Mouse (Mus musculus) limb, embryonic 15.5 days (tissue): ENCODE results near the gene Mrpl48. TPM values are rescaled to one million over a fixed set of nuclear protein-coding genes. Genes with fewer than 3 reads are reported as not detected.
"Not testable (repeated sequence)": the region's sequence is repeated elsewhere in the genome, so short reads cannot be mapped to it uniquely, and the experiment has no call there.

Experiments used
- ATAC-seq: fragments of 200-750 bp; cut with Nextera tagmentation; 2 replicates; pipeline ENCODE4 v1.8.0; 2017; ENCODE audit warnings: low read depth, moderate TSS enrichment; ENCODE audit not compliant: insufficient number of reproducible peaks, low FRiP score, low TSS enrichment
- H3K27ac ChIP-seq: fragments of 300-500 bp; sonication (generic); 2 replicates; pipeline ENCODE4 v1.5.1; 2015; ENCODE audit warnings: moderate library complexity, mild to moderate bottlenecking, inconsistent platforms
- H3K27me3 ChIP-seq: fragments of 300-500 bp; sonication (generic); 2 replicates; pipeline ENCODE4 v1.6.1; 2015; ENCODE audit warnings: inconsistent platforms
- H3K36me3 ChIP-seq: fragments of 300-500 bp; sonication (generic); 2 replicates; pipeline ENCODE4 v1.6.1; 2015; ENCODE audit warnings: inconsistent platforms
- H3K4me1 ChIP-seq: fragments of 300-500 bp; sonication (generic); 2 replicates; pipeline ENCODE4 v1.6.1; 2015; ENCODE audit warnings: inconsistent platforms
- H3K4me2 ChIP-seq: fragments of 300-500 bp; sonication (generic); 2 replicates; pipeline ENCODE4 v1.6.1; 2015; ENCODE audit warnings: mild to moderate bottlenecking, inconsistent platforms
- H3K4me3 ChIP-seq: fragments of 300-500 bp; sonication (generic); 2 replicates; pipeline ENCODE4 v1.5.1; 2015; ENCODE audit warnings: mild to moderate bottlenecking, inconsistent platforms
- H3K9ac ChIP-seq: fragments of 300-500 bp; sonication (generic); 2 replicates; pipeline ENCODE4 v1.6.1; 2015; ENCODE audit warnings: inconsistent platforms
- H3K9me3 ChIP-seq: fragments of 300-500 bp; sonication (generic); 2 replicates; pipeline ENCODE4 v1.6.1; 2016; ENCODE audit warnings: inconsistent platforms
- WGBS: fragments of 180-500 bp; shearing (Covaris S2); methylation state at CpG from one replicate; pipeline ENCODE4 v1.1.7; 2015; 5-methylcytosine and 5-hydroxymethylcytosine counted together
- polyA plus RNA-seq: library from polyadenylated mRNA; unstranded; fragments of >200 nt; fragmentation: Nextera tagmentation; extraction: Ambion mirVana; gene quantifications from 2 replicates; pipeline ENCODE4 v1.2.1, GENCODE M21; 2015

Gene Mrpl48
- polyA plus RNA-seq, 1 experiment from 2014 or later: 73.5 TPM

DNA sequence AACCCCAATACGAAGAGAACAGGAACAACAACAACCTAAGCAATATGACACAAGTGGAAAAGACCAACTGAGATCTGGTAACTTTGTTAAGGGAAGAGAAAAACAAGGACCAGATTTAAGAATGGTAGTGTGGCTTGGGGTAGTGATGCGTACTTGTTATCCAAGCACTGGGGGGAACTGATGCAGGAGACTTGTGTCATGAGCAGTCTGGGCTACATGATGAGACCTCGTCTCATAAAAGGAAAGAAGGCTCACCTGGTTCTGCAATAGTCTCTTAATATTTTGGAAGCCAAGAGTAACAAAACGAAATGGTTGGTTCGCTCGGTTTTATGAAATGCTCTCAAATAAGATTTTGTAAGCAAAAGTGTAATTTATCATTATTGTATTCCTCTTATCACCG lies 25.9 kb downstream of the Mrpl48 start:
- no peaks in the 10 kb centered on the region for H3K36me3 ChIP-seq
- no peaks in the 10 kb centered on the region for H3K27me3 ChIP-seq
- peaks cover 3% of the 10 kb centered on the region; the same call in 1 of the 2 replicates for H3K4me1 ChIP-seq
- WGBS: 43% methylated on average over 7 of the region's 7 CpGs
- H3K27ac ChIP-seq: no peak overlapping the region
- H3K9ac ChIP-seq: no peak overlapping the region
- peak overlapping the region; percentile 74 for H3K4me2 ChIP-seq
- H3K9me3 ChIP-seq: no peaks in the 10 kb centered on the region
- ATAC-seq: no peak
- peak overlapping the region; percentile 58 for H3K4me3 ChIP-seq

GRCm38 (mm10) chr7:100578794-100579193 lies 29.3 kb downstream of the Mrpl48 start:
- 81% methylated on average over 2 of the region's 2 CpGs for WGBS
- Histone ChIP-seq H3K4me2 (no peak overlapping the region), H3K4me3 (no peak overlapping the region), H3K9ac (no peak overlapping the region), H3K36me3 (peaks cover 6% of the 10 kb centered on the region; the same call in 1 of the 2 replicates), H3K4me1 (peaks cover 3% of the 10 kb centered on the region; the same call in 1 of the 2 replicates), H3K9me3 (no peaks in the 10 kb centered on the region), H3K27me3 (no peaks in the 10 kb centered on the region), H3K27ac (no peak overlapping the region)
- ATAC-seq: no peak

GRCm38 (mm10) chr7:100572704-100573103 lies 35.4 kb downstream of the Mrpl48 start:
- H3K9ac ChIP-seq: no peak overlapping the region
- ATAC-seq: no peak
- no peak overlapping the region for H3K4me3 ChIP-seq
- no peaks in the 10 kb centered on the region for H3K9me3 ChIP-seq
- H3K27me3 ChIP-seq: no peaks in the 10 kb centered on the region
- H3K4me1 ChIP-seq: no peaks in the 10 kb centered on the region
- 87% methylated on average over 4 of the region's 4 CpGs for WGBS
- peaks cover 13% of the 10 kb centered on the region; the same call in 1 of the 2 replicates for H3K36me3 ChIP-seq
- H3K27ac ChIP-seq: no peak overlapping the region
- no peak overlapping the region for H3K4me2 ChIP-seq

DNA sequence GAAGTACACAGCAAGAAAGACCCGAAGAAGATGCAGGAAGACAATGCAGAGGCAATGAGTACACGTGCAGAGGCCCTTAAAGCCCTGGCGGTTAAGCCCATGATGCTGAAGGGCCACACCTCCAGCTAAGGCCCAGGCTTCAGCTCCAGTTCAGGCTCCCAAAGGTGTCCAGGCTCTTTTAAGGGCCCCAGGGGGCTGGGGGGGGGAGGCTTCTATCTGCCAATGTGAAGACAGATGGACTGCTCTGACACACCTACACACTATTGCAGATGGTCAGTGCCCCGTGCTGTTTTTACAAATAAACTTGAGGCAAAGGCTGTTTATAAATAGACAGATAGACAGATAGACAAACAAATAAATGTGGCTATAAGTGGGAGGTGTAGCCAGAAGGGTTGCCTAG lies 36.0 kb downstream of the Mrpl48 start:
- Histone ChIP-seq H3K27ac (no peak overlapping the region), H3K4me3 (no peak overlapping the region), H3K4me2 (no peak overlapping the region), H3K9ac (no peak overlapping the region), H3K9me3 (no peaks in the 10 kb centered on the region), H3K4me1 (no peaks in the 10 kb centered on the region), H3K36me3 (peaks cover 19% of the 10 kb centered on the region; the same call in 1 of the 2 replicates), H3K27me3 (no peaks in the 10 kb centered on the region)
- no peak for ATAC-seq
- WGBS: 81% methylated on average over 4 of the region's 4 CpGs

DNA sequence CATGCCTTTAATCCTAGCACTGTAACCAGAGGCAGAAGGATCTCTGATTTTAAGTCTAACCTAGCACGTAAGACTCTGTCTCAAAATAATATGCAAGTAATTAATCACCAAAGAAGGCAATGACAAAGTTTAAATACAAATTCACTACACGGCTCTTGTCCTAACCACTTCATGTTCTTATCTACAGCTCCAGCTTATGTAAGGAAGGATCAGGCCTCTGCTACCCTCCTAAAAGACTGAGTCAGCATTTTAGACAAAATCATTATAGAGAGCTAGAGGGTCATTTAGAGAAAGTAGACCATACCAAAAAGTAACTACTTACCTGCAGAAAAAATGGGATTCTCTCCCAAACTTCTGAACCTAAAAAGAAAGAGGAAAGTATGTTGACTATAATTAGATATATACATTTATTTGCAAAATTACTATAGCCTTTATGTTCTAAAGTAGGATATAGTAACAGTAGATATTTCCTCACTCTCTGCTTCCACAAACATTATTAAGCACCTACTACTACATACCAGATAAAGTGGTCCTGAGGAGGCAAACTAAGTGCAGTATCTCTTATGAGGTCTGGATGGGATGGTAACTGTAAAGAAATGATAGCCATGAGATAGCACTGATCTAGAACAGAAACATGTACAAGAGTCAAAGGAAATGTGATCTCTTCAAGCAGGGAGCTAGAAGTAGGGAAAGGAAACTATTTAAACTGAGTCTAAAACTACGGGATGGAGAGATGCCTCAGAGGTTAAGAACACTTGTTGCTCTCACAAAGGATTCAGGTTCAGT lies 37.0 kb downstream of the Mrpl48 start:
- WGBS: 80% methylated on average over 3 of the region's 3 CpGs
- Histone ChIP-seq H3K27me3 (no peaks in the 10 kb centered on the region), H3K36me3 (peaks cover 21% of the 10 kb centered on the region; the same call in 1 of the 2 replicates), H3K4me1 (no peaks in the 10 kb centered on the region), H3K9ac (no peak overlapping the region), H3K4me2 (no peak overlapping the region), H3K4me3 (no peak overlapping the region), H3K27ac (no peak overlapping the region), H3K9me3 (no peaks in the 10 kb centered on the region)
- ATAC-seq: no peak

DNA sequence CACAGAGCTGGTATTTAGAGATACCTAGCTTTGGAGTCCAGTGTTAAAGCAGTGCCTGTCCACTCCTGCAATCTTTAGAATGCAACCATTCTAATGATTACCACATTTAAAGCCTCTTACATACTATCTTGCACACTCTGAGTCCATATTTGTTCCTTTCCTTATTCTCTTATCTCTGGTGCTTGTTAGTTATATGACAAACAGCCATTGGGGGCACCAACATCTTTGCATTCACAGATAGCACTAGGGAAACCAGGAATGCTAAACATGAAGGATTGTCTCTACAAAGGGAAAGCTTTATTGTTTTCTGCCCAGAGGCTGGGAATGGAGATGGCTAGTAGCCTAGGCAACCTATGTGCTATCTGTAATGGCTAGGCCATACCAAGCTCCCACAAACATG lies 38.2 kb downstream of the Mrpl48 start:
- no peak overlapping the region for H3K4me2 ChIP-seq
- ATAC-seq: no peak
- no peaks in the 10 kb centered on the region for H3K4me1 ChIP-seq
- H3K9ac ChIP-seq: no peak overlapping the region
- no peaks in the 10 kb centered on the region for H3K27me3 ChIP-seq
- no peak overlapping the region for H3K27ac ChIP-seq
- no peaks in the 10 kb centered on the region for H3K9me3 ChIP-seq
- peaks cover 22% of the 10 kb centered on the region; the same call in 1 of the 2 replicates for H3K36me3 ChIP-seq
- H3K4me3 ChIP-seq: no peak overlapping the region

DNA sequence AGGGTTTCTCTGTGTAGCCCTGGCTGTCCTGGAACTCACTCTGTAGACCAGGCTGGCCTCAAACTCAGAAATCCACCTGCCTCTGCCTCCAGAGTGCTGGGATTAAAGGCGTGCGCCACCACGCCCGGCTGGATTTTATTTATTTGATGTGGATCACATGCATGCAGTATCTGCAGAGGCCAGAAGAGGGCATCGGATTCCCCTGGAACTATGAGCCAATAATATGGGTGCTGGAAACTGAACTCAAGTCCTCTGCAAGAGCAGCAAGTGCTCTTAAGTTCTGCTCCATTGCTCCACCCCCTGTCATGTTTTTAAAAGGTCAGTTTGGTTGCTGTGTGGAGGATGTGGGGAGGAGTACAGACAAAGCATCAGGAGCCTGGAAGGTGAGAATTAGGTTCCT lies 40.9 kb downstream of the Mrpl48 start:
- 77% methylated on average over 5 of the region's 5 CpGs for WGBS
- H3K36me3 ChIP-seq: 0 out of 2 replicates have a peak, but pooled peaks cover 13% of the 10 kb centered on the region
- not testable (repeated sequence) for H3K9me3 ChIP-seq, H3K9ac ChIP-seq, H3K4me1 ChIP-seq, ATAC-seq, H3K27me3 ChIP-seq, H3K4me2 ChIP-seq, H3K4me3 ChIP-seq, H3K27ac ChIP-seq

- Histone ChIP-seq H3K9me3 (no peaks in the 10 kb centered on the region), H3K9ac (no peak overlapping the region), H3K4me2 (no peak overlapping the region), H3K27ac (no peak overlapping the region), H3K4me1 (no peaks in the 10 kb centered on the region), H3K27me3 (no peaks in the 10 kb centered on the region), H3K36me3 (0 out of 2 replicates have a peak, but pooled peaks cover 3% of the 10 kb centered on the region), H3K4me3 (no peak overlapping the region)
- ATAC-seq: no peak
- WGBS: 54% methylated on average over 11 of the region's 11 CpGs
These were observed 46.1 kb downstream of the Mrpl48 start for GRCm38 (mm10) chr7:100561861-100562587.

GRCm38 (mm10) chr7:100559331-100559730 lies 48.8 kb downstream of the Mrpl48 start:
- WGBS: 79% methylated on average over 4 of the region's 4 CpGs
- H3K9ac ChIP-seq: no peak overlapping the region
- H3K4me2 ChIP-seq: no peak overlapping the region
- H3K27me3 ChIP-seq: no peaks in the 10 kb centered on the region
- peaks cover 6% of the 10 kb centered on the region for H3K4me1 ChIP-seq
- H3K27ac ChIP-seq: no peak overlapping the region
- ATAC-seq: no peak
- no peaks in the 10 kb centered on the region for H3K36me3 ChIP-seq
- H3K4me3 ChIP-seq: no peak overlapping the region
- H3K9me3 ChIP-seq: no peaks in the 10 kb centered on the region

DNA sequence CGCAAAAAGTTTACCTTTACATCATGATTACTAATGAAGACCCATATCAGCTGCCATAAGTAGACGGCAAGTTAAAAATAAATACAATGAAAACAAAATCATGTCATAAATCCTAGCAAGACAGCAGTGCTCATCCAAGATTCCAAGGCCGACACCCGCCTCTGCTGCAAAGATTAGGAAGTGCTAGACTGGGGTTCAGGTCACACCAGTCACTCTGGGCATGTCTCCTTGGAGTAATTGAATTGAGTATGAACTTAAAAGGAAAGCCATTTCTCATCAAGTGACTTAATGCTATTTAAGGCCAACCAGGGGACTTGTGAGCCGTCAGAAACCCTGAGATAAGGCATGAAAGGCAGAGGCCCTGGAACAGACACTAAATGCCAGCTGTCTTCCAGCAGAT lies 50.9 kb downstream of the Mrpl48 start:
- Histone ChIP-seq H3K36me3 (peaks cover 2% of the 10 kb centered on the region; the same call in 1 of the 2 replicates), H3K27ac (no peak overlapping the region), H3K9ac (no peak overlapping the region), H3K27me3 (no peaks in the 10 kb centered on the region), H3K4me3 (no peak overlapping the region), H3K4me2 (no peak overlapping the region), H3K4me1 (peaks cover 6% of the 10 kb centered on the region), H3K9me3 (no peaks in the 10 kb centered on the region)
- WGBS: 78% methylated on average over 5 of the region's 5 CpGs
- ATAC-seq: no peak

DNA sequence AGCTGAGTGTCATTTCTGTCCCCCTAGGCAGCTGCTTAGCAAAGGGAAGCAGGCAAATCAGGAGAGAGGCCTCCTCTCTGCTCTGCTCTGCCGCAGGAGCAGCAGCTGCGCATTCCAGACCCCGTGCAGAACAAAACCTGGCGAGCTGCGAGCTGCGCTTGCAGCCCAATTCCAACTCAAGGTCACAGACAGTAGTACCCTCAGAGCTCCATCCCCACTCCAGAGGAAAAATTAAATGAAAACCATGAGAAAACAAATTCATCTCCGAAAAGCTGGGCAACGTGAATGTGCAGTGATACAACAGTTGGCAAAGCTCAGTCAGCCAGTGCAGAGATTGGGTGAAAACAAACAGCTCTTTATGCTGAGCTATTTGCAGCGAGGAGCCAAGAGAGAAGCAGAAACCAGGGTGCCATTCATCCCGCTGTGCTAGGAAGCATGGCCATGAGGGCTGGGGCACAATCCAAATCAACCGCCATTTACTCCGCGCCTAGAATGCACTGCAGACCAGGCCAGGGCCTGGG lies 52.6 kb downstream of the Mrpl48 start:
- 40% methylated on average over 13 of the region's 13 CpGs for WGBS
- 0 out of 2 replicates have a peak overlapping the region, but pooled peaks have one; percentile 3 for H3K4me2 ChIP-seq
- ATAC-seq: peak; percentile 58; the same call in 1 of the 2 replicates

GRCm38 (mm10) chr7:100554939-100555338 lies 53.2 kb downstream of the Mrpl48 start:
- no peak overlapping the region for H3K4me3 ChIP-seq
- WGBS: 66% methylated on average over 5 of the region's 5 CpGs
- H3K4me1 ChIP-seq: peaks cover 6% of the 10 kb centered on the region
- no peak overlapping the region for H3K4me2 ChIP-seq
- ATAC-seq: no peak
- H3K9ac ChIP-seq: no peak overlapping the region
- H3K9me3 ChIP-seq: no peaks in the 10 kb centered on the region
- peaks cover 13% of the 10 kb centered on the region for H3K36me3 ChIP-seq
- H3K27me3 ChIP-seq: no peaks in the 10 kb centered on the region
- H3K27ac ChIP-seq: peak overlapping the region; percentile 77

More for the DNA sequence above, 52.6 kb downstream of the Mrpl48 start:
- Histone ChIP-seq H3K9me3 (no peaks in the 10 kb centered on the region), H3K36me3 (peaks cover 10% of the 10 kb centered on the region), H3K9ac (no peak overlapping the region), H3K27me3 (no peaks in the 10 kb centered on the region), H3K27ac (peak overlapping the region; percentile 77), H3K4me1 (peaks cover 6% of the 10 kb centered on the region), H3K4me3 (no peak overlapping the region)
